Comparison of ENCODE assay signal across 8 mouse cellular contexts in the genomic region with DNA sequence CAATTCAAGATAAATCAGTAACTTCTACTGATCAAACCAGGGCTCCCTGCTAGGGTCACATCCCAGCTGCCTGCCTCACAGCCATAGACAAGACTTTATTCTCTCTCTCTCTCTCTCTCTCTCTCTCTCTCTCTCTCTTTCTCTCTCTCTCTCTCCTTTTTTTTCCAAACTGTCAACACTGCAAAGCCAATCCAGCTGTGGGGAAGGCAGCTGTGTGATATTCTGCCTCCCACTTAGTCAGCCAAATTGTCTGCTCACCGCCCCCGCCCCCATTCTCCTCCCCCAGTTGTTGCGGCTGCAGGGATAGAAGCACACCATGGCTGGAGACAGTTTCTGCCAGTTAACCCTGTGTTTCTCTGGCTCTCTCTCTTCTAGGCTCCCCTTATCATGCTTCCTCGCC.
A peak's percentile ranks its signal among the peaks of the same experiment; 100 is the strongest.
DNase-seq lines count a peak whose midpoint lies in the region; ATAC-seq and TF ChIP-seq lines count a peak whose summit lies in the region.

No protein-coding gene starts in this region.

- TF ChIP-seq CTCF in lung, adult 2 months (IDR thresholded peaks at IDR 0.05; ENCODE audit: insufficient read depth, low read length) = no peak

- H3K9me3 ChIP-seq in embryonic facial prominence, embryonic 15.5 days (replicated peaks) = no peaks in the 10 kb centered on the region
- no peaks in the 10 kb centered on the region for H3K9me3 ChIP-seq in midbrain, embryonic 14.5 days (ENCODE audit: control insufficient read depth, low read length)

- H3K4me2 ChIP-seq in embryonic facial prominence, embryonic 15.5 days (replicated peaks) = peak overlapping the region; percentile 22; the same call in 1 of the 2 replicates
- H3K4me2 ChIP-seq in midbrain, embryonic 14.5 days (ENCODE audit: low read length) = 0 out of 2 replicates have a peak overlapping the region, but pooled peaks have one; percentile 3

- H3K9ac ChIP-seq in embryonic facial prominence, embryonic 15.5 days = no peak overlapping the region
- H3K9ac ChIP-seq in midbrain, embryonic 14.5 days (replicated peaks; ENCODE audit: low read length) = no peak overlapping the region

- no peaks in the 10 kb centered on the region for H3K36me3 ChIP-seq in embryonic facial prominence, embryonic 15.5 days
- H3K36me3 ChIP-seq in midbrain, embryonic 14.5 days (ENCODE audit: control insufficient read depth, insufficient read depth, low read length) = no peaks in the 10 kb centered on the region

- no peak for TF ChIP-seq POLR2A in lung, adult 2 months (IDR thresholded peaks at IDR 0.05; ENCODE audit: borderline replicate concordance, extremely low read depth, low read depth, low read length)

- DNase-seq in lung, adult 18-20 months = peak; percentile 7 to 23
- DNase-seq in lung, adult 2 months = no peak
- peak; percentile 27 for DNase-seq in heart, postnatal 25 days (ENCODE audit: low spot score)
- DNase-seq in midbrain, embryonic 14.5 days = peak; percentile 28
- DNase-seq in cerebellum, postnatal 36 days = no peak
- no peak for DNase-seq in left cerebral cortex, adult 11 months (ENCODE audit: low spot score)

- 37% methylated on average over 4 of the region's 4 CpGs for WGBS in lung, adult 2 months
- WGBS in embryonic facial prominence, embryonic 15.5 days = 7% methylated on average over 4 of the region's 4 CpGs
- WGBS in midbrain, embryonic 14.5 days = 5% methylated on average over 4 of the region's 4 CpGs

- intact Hi-C loops in heart, postnatal 25 days (cut with DNase I) = no loop called here

- H3K27me3 ChIP-seq in embryonic facial prominence, embryonic 15.5 days = no peaks in the 10 kb centered on the region
- H3K27me3 ChIP-seq in midbrain, embryonic 14.5 days (ENCODE audit: control insufficient read depth, insufficient read depth, low read length) = peaks cover 13% of the 10 kb centered on the region; the same call in 1 of the 2 replicates

- no peak overlapping the region for H3K4me3 ChIP-seq in lung, adult 2 months (replicated peaks; ENCODE audit: extremely low read depth, low read depth, low read length)
- H3K4me3 ChIP-seq in embryonic facial prominence, embryonic 15.5 days (replicated peaks) = no peak overlapping the region
- no peak overlapping the region for H3K4me3 ChIP-seq in midbrain, embryonic 14.5 days (replicated peaks; ENCODE audit: low read depth, low read length)

- H3K27ac ChIP-seq in embryonic facial prominence, embryonic 15.5 days (replicated peaks) = no peak overlapping the region
- no peak overlapping the region for H3K27ac ChIP-seq in midbrain, embryonic 14.5 days (replicated peaks; ENCODE audit: low read depth, low read length)

- peak; percentile 86 for ATAC-seq in embryonic facial prominence, embryonic 15.5 days (ENCODE audit: insufficient number of reproducible peaks, low FRiP score, low TSS enrichment, low read depth)
- ATAC-seq in midbrain, embryonic 14.5 days (ENCODE audit: low FRiP score, low TSS enrichment) = no peak
- no peak for ATAC-seq in cerebellum, adult (ENCODE audit: insufficient number of reproducible peaks, low FRiP score, low TSS enrichment)

- no peaks in the 10 kb centered on the region for H3K4me1 ChIP-seq in lung, adult 2 months (ENCODE audit: control insufficient read depth, insufficient read depth, low read length)
- peaks cover 20% of the 10 kb centered on the region for H3K4me1 ChIP-seq in embryonic facial prominence, embryonic 15.5 days
- H3K4me1 ChIP-seq in midbrain, embryonic 14.5 days (ENCODE audit: control insufficient read depth, insufficient read depth, low read length) = peaks cover 16% of the 10 kb centered on the region; the same call in 1 of the 2 replicates

Comparison
In these comparisons a context has a peak if more than half of its experiments do, and no peak if none do; other contexts are left out.
1. DNase-seq: peak in lung, adult 18-20 months (2 of 2), heart, postnatal 25 days (single experiment) and midbrain, embryonic 14.5 days (single experiment); none in lung, adult 2 months (single experiment), cerebellum, postnatal 36 days (0 of 2) and left cerebral cortex, adult 11 months (single experiment).